Mouse (Mus musculus): Measurements from ENCODE around the gene Taf6l. TPM values are rescaled to one million over a fixed set of nuclear protein-coding genes. Genes with fewer than 3 reads are reported as not detected.

Taf6l gene
- polyA plus RNA-seq, 1 experiment from 2014 or later, result 41.8 TPM

DNA sequence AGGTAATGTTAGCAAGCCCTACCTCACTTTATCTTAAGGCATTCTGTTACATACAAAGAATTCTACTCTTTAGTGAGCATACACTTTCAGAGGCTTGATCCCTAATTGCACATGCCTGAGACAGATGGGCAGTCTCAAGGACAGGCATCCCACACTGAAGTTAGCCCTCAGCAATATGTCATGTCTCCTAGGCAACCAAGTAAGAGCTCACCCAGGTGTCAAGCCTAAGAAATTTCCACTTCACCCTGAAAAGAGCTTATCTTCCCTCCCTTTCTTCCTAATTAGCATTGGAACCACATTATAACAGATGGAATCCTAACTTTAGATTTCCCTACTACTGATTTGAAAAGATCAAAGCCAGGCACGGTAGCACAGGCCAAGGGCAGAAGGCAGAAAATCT, 3.0 kb upstream of the Taf6l start:
- Histone ChIP-seq H3K9me3 (no peaks in the 10 kb centered on the region), H3K9ac (replicated peaks) (no peak overlapping the region), H3K27ac (0 out of 2 replicates have a peak overlapping the region, but pooled peaks have one; percentile 2), H3K36me3 (peaks cover 28% of the 10 kb centered on the region), H3K4me2 (no peak overlapping the region), H3K27me3 (no peaks in the 10 kb centered on the region), H3K4me1 (replicated peaks) (peaks cover 10% of the 10 kb centered on the region), H3K4me3 (replicated peaks) (no peak overlapping the region)
- no peak for ATAC-seq (ENCODE audit: insufficient number of reproducible peaks, insufficient read depth, low FRiP score, low TSS enrichment, low read depth)
- 66% methylated on average over 1 of the region's 1 CpGs for WGBS

DNA sequence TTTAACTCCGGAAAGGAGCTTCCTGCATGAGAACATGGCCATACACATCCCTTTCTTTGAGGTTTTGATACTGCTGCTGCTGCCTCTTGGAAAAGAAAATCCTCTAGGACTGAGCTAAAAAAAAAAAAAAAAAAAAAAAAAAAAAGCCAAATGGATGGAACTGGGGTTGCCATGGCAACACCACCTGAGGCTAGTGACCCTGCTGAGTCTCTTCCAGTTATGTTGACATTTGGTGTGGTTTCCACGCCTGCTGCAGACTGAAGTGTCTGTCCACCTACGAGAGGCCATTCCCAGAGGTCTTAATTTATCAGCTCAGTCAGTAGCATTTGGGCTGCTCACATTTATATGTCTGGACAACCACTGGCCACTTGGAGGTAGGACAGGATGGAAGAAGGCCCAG, 2.3 kb upstream of the Taf6l start:
- no peak overlapping the region for H3K4me3 ChIP-seq (replicated peaks)
- H3K27ac ChIP-seq, result no peak overlapping the region

DNA sequence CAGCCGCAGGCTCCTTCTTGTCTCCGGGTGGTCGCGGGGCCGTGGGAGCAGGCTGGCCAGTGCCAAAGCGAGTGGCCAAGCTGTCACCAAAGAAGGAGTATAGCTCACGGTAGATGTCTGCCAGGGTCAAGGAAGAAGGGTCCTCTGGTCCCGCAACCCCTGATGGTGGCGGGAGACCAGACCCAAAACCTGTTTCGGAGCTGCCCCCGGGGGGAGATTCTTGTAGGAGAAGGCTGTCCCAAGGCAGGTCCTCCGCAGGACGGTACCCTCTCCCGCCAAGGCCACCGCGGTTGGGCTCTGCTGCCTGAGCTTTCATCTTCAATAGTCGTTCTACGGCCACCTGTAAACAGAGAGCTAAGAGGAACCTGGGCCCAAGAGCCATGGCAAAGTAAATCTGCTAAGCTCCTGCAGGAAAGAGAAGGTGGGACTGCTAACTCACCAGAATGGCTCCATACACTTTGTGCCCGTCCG, 11.2 kb downstream of the Taf6l start:
- H3K4me2 ChIP-seq, result peak overlapping the region; percentile 94
- H3K27ac ChIP-seq, result peak overlapping the region; percentile 99
- ATAC-seq (ENCODE audit: insufficient number of reproducible peaks, insufficient read depth, low FRiP score, low TSS enrichment, low read depth), result peak; percentile 22; the same call in 1 of the 2 replicates
- peak overlapping the region; percentile 75 for H3K4me3 ChIP-seq (replicated peaks)
- H3K27me3 ChIP-seq, result no peaks in the 10 kb centered on the region
- H3K9ac ChIP-seq (replicated peaks), result peak overlapping the region; percentile 93
- peaks cover 32% of the 10 kb centered on the region for H3K4me1 ChIP-seq (replicated peaks)
- WGBS, result 7% methylated on average over 20 of the region's 20 CpGs
- H3K36me3 ChIP-seq, result peaks cover 53% of the 10 kb centered on the region
- no peaks in the 10 kb centered on the region for H3K9me3 ChIP-seq

More for the DNA sequence above, 2.3 kb upstream of the Taf6l start:
- no peaks in the 10 kb centered on the region for H3K27me3 ChIP-seq
- no peaks in the 10 kb centered on the region for H3K9me3 ChIP-seq
- H3K9ac ChIP-seq (replicated peaks), result no peak overlapping the region
- ATAC-seq (ENCODE audit: insufficient number of reproducible peaks, insufficient read depth, low FRiP score, low TSS enrichment, low read depth), result no peak
- peaks cover 28% of the 10 kb centered on the region for H3K36me3 ChIP-seq
- peaks cover 10% of the 10 kb centered on the region for H3K4me1 ChIP-seq (replicated peaks)
- WGBS, result 23% methylated on average over 3 of the region's 3 CpGs
- no peak overlapping the region for H3K4me2 ChIP-seq

DNA sequence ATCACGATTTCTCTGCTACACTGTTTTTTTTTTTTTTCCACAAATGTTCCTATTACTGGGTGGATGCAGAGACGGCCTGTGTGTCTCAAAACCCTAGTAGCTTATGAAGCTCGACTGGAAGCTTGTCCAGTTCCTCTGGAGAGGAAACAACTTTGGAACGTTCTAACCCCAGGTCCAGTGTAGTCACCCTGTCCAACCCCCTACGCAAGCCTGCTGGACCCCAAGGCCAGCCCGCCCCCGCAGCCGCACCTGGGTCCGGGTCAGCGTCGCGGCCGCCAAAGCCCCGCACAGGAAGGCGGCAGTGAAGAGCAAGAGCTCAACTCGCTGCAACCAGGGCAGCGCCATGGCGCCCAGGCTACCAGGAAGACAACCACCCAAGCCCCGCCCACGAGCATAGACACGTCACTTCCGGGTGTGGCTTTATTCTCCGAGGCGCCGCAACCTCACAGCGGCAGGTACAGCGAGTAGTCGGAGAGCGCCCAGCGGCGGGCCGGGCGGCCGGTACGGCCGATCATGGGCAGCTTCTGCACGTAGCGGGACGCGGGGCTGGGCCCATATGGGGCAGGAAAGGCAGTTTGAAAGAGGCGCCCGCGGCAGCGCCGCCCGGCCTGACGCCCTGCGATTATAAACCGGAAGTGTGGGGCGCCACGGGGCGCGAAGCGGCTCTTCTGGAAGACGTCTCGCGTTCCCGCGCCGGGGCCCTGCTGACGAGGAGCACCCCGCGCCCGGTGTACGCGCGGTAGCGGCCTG, 12.0 kb downstream of the Taf6l start, which contains the start of gene Tmem179b:
TSS of gene Tmem179b (minus strand) at position 382 of the 750 bp plus-strand sequence.
- peak within 1 kb of the TSS; percentile 93 for H3K9ac ChIP-seq (replicated peaks)
- H3K4me3 ChIP-seq (replicated peaks), result peak within 1 kb of the TSS; percentile 75
- H3K9me3 ChIP-seq, result no peaks in the 10 kb centered on the region
- peak within 1 kb of the TSS; percentile 99 for H3K27ac ChIP-seq
- 0% methylated on average over 68 of the region's 68 CpGs for WGBS
- H3K4me2 ChIP-seq, result peak within 1 kb of the TSS; percentile 94
- peaks cover 32% of the 10 kb centered on the region for H3K4me1 ChIP-seq (replicated peaks)
- ATAC-seq (ENCODE audit: insufficient number of reproducible peaks, insufficient read depth, low FRiP score, low TSS enrichment, low read depth), result peak; percentile 88
- H3K36me3 ChIP-seq, result peaks cover 54% of the 10 kb centered on the region
- H3K27me3 ChIP-seq, result no peaks in the 10 kb centered on the region

DNA sequence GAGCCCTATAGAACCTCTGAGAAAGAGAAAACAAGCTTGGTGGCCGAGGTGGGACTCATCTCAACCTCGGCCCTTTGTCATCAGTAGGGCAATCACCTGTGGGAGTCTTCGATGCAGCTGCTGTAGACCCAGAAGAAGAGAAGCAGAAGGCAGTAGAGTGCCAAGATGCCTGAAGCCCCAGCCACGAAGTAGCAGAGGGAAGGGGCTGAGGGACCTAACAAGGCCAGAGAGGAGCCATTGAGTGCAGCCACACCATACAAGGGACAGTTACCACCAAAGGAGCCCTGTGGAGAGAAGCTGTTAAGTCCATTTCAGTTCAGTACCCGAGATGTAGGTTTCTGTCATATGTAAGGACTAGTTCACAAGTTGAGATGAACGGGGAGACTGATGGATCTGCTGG, 12.8 kb downstream of the Taf6l start:
- H3K4me2 ChIP-seq, result peak overlapping the region; percentile 94
- ATAC-seq (ENCODE audit: insufficient number of reproducible peaks, insufficient read depth, low FRiP score, low TSS enrichment, low read depth), result no peak
- H3K36me3 ChIP-seq, result peaks cover 57% of the 10 kb centered on the region

DNA sequence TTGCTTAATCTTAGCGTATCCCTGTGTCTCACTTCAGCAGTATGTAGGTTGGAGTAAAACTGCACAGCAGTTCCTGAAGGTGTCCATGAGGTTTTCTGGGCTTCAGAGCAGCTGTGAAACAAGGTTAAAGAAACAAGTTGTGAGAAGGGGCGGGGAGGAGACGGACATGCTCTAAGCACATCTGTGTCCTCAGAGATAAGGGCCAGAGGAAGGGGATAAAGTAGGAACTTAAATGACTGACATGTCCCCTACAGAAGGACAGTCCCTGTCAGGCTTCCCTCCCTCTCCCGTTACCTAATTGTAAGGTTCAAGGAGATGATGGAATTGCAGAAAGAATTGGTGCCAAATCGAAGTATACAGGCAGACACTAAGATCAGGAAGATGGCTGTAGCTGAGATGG, 13.2 kb downstream of the Taf6l start:
- whole genome bisulfite sequencing, result 87% methylated on average over 5 of the region's 5 CpGs
- Histone ChIP-seq H3K9ac (replicated peaks) (peak overlapping the region; percentile 93; the same call in 1 of the 2 replicates), H3K4me1 (replicated peaks) (peaks cover 32% of the 10 kb centered on the region), H3K27me3 (no peaks in the 10 kb centered on the region), H3K36me3 (peaks cover 57% of the 10 kb centered on the region), H3K9me3 (no peaks in the 10 kb centered on the region), H3K4me2 (peak overlapping the region; percentile 94), H3K4me3 (replicated peaks) (peak overlapping the region; percentile 75), H3K27ac (0 out of 2 replicates have a peak overlapping the region, but pooled peaks have one; percentile 99)
- no peak for ATAC-seq (ENCODE audit: insufficient number of reproducible peaks, insufficient read depth, low FRiP score, low TSS enrichment, low read depth)

More for the DNA sequence above, 12.8 kb downstream of the Taf6l start:
- peak overlapping the region; percentile 99 for H3K27ac ChIP-seq
- H3K4me1 ChIP-seq (replicated peaks), result peaks cover 32% of the 10 kb centered on the region
- peak overlapping the region; percentile 93 for H3K9ac ChIP-seq (replicated peaks)
- H3K9me3 ChIP-seq, result no peaks in the 10 kb centered on the region
- peak overlapping the region; percentile 75 for H3K4me3 ChIP-seq (replicated peaks)
- H3K27me3 ChIP-seq, result no peaks in the 10 kb centered on the region
- WGBS, result 56% methylated on average over 6 of the region's 6 CpGs

DNA sequence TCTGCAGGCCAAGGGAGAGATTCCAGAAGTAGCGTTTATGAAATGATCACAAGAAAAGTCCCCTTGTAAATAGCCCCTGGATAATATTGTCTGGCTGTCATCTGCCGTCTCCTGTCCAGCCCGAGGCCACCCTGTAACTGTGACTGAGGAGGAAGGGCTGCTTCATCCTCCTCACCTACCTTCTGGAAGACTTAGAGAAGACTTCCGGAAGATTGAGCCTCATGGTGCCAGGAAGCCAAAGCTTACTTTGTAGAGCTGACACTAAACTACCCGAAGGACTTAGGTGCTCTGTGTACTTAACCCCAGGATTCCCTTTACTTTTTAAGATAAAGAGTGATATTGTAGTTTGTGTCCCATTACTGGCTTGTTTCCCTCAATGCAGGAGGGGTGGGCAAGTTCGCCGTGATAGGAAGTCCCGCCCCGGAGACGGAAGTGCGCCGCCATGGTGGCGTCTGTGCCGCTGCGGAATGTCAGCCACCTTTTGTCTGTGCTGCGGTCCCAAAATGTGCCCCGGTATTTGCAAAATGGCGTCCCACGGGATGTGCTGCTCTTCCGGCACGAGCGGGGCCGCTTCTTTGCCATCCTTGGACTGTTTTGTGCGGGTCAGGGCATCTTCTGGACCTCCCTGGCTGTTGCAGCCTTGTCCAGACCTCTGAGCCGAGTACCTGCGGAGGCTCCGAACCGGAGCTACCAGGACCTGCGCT, 15.5 kb downstream of the Taf6l start, which contains the start of gene Tmem223:
TSS of gene Tmem223 (plus strand) at position 430 of the 704 bp plus-strand sequence.
- peaks cover 30% of the 10 kb centered on the region for H3K4me1 ChIP-seq (replicated peaks)
- 0 out of 2 replicates have a peak, but pooled peaks cover under 1% of the 10 kb centered on the region for H3K9me3 ChIP-seq
- peak within 1 kb of the TSS; percentile 69 for H3K4me2 ChIP-seq
- H3K4me3 ChIP-seq (replicated peaks), result peak within 1 kb of the TSS; percentile 70
- ATAC-seq (ENCODE audit: insufficient number of reproducible peaks, insufficient read depth, low FRiP score, low TSS enrichment, low read depth), result 0 out of 2 replicates have a peak, but pooled peaks have one; percentile 2
- H3K9ac ChIP-seq (replicated peaks), result peak within 1 kb of the TSS; percentile 90
- no peaks in the 10 kb centered on the region for H3K27me3 ChIP-seq
- WGBS, result 24% methylated on average over 29 of the region's 29 CpGs
- peaks cover 75% of the 10 kb centered on the region for H3K36me3 ChIP-seq
- peak within 1 kb of the TSS; percentile 91 for H3K27ac ChIP-seq

DNA sequence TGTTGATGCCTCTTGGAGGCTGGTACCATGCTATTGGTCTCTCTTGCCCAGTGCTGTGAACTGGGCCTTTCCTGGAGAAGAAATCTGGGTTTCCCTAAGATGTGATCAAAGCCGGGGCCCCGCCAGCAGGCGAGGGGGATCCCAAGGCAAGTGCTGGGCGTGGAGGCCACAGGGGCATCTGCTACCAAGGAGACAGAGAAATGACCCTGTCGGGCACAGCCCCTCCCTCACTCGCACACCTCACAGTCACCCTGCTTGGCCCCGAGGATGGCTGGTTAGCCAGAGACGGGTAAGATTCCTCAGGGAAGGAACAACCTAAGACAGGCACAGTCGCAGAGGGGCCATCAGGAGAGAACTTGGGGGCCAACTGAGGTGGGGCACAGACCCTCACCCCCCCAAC, 20.7 kb downstream of the Taf6l start:
- H3K4me3 ChIP-seq (replicated peaks), result no peak overlapping the region
- no peaks in the 10 kb centered on the region for H3K27me3 ChIP-seq
- no peak overlapping the region for H3K27ac ChIP-seq
- 0 out of 2 replicates have a peak, but pooled peaks have one; percentile 20 for ATAC-seq (ENCODE audit: insufficient number of reproducible peaks, insufficient read depth, low FRiP score, low TSS enrichment, low read depth)
- peaks cover 94% of the 10 kb centered on the region for H3K36me3 ChIP-seq
- H3K4me1 ChIP-seq (replicated peaks), result peaks cover 4% of the 10 kb centered on the region
- H3K9ac ChIP-seq (replicated peaks), result no peak overlapping the region
- H3K4me2 ChIP-seq, result no peak overlapping the region
- peaks cover 11% of the 10 kb centered on the region; the same call in 1 of the 2 replicates for H3K9me3 ChIP-seq
- WGBS, result 95% methylated on average over 9 of the region's 9 CpGs

DNA sequence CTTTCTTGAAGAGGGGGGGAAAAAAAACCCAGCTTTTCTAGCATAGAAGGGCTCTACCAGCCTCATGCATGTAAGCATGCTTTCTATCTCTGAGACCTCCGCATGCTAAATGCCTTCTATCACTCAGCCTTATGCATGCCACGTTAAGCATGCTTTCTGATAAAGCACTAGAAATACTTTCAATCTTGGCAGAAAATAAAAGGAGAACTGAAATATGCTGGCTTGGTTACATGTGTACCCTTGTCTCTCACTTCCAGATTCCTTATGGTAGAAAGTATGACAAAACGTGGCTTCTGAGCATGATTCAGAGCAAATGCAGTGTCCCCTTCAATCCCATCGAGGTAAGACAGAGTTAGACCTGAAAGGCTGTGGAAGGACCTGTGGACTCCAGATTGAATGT, 22.9 kb downstream of the Taf6l start:
- H3K27ac ChIP-seq, result no peak overlapping the region
- no peaks in the 10 kb centered on the region for H3K27me3 ChIP-seq
- peaks cover 73% of the 10 kb centered on the region for H3K36me3 ChIP-seq
- ATAC-seq (ENCODE audit: insufficient number of reproducible peaks, insufficient read depth, low FRiP score, low TSS enrichment, low read depth), result no peak
- no peak overlapping the region for H3K4me2 ChIP-seq
- H3K4me1 ChIP-seq (replicated peaks), result peaks cover 4% of the 10 kb centered on the region
- WGBS, result 90% methylated on average over 4 of the region's 4 CpGs
- H3K4me3 ChIP-seq (replicated peaks), result no peak overlapping the region
- H3K9me3 ChIP-seq, result peaks cover 11% of the 10 kb centered on the region; the same call in 1 of the 2 replicates
- H3K9ac ChIP-seq (replicated peaks), result no peak overlapping the region

DNA sequence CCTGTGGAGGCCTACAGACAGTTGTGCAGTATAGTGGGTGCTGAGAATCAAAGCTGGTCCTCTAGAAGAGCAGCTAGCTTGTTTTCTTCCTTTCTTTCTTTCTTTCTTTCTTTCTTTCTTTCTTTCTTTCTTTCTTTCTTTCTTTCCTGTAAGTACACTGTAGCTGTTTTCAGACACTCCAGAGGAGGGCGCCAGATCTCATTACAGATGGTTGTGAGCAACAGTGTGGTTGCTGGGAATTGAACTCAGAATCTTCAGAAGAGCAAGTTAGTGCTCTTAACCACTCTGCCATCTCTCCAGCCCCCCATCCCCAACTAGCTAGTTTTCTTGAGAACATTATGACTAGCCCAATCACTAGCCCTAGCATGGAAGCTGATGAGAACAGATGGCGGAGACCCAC, 25.5 kb downstream of the Taf6l start:
- H3K9ac ChIP-seq (replicated peaks), result no peak overlapping the region
- peaks cover 12% of the 10 kb centered on the region for H3K4me1 ChIP-seq (replicated peaks)
- no peak overlapping the region for H3K27ac ChIP-seq
- H3K9me3 ChIP-seq, result peaks cover 10% of the 10 kb centered on the region; the same call in 1 of the 2 replicates
- no peaks in the 10 kb centered on the region for H3K27me3 ChIP-seq
- 94% methylated on average over 2 of the region's 2 CpGs for WGBS
- H3K4me3 ChIP-seq (replicated peaks), result no peak overlapping the region
- peaks cover 50% of the 10 kb centered on the region for H3K36me3 ChIP-seq
- ATAC-seq (ENCODE audit: insufficient number of reproducible peaks, insufficient read depth, low FRiP score, low TSS enrichment, low read depth), result no peak
- H3K4me2 ChIP-seq, result no peak overlapping the region

DNA sequence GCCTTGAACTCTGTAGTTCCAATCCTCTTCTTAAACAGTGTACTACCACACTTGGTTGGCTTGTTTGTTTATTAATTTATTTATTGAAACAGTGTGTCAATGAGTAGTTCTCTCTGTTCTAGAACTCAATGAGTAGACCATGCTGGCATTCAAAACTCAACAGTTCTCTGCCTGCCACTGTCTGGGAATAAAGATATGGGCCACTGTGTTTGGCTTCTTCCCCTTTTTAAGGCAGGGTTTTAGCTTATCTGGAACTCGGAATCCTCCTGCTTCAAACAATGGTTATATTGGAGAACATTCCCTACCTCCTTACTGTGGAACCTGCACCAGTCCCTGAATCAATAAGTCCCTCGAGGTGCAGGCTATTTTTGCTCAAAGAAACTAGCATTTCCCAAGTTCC, 27.3 kb downstream of the Taf6l start:
- no peaks in the 10 kb centered on the region for H3K9me3 ChIP-seq
- no peak overlapping the region for H3K9ac ChIP-seq (replicated peaks)
- H3K27me3 ChIP-seq, result no peaks in the 10 kb centered on the region
- H3K27ac ChIP-seq, result no peak overlapping the region
- H3K4me2 ChIP-seq, result peak overlapping the region; percentile 81; the same call in 1 of the 2 replicates
- H3K4me3 ChIP-seq (replicated peaks), result no peak overlapping the region
- ATAC-seq (ENCODE audit: insufficient number of reproducible peaks, insufficient read depth, low FRiP score, low TSS enrichment, low read depth), result no peak
- peaks cover 16% of the 10 kb centered on the region for H3K4me1 ChIP-seq (replicated peaks)
- H3K36me3 ChIP-seq, result peaks cover 47% of the 10 kb centered on the region
- WGBS, result 84% methylated on average over 2 of the region's 2 CpGs

Measured in limb, embryonic 12.5 days (tissue).